Mouse (Mus musculus): ENCODE results near the gene Clec2d. TPM values are rescaled to one million over a fixed set of nuclear protein-coding genes. Genes with fewer than 3 reads are reported as not detected.
A peak's percentile ranks its signal among the peaks of the same experiment; 100 is the strongest.
"Not testable (repeated sequence)": the region's sequence is repeated elsewhere in the genome, so short reads cannot be mapped to it uniquely, and the experiment has no call there.

The Clec2d gene
- 10 to 100 TPM; 45.3 to 49.5 TPM for total RNA-seq (2021)
- long read RNA-seq, experiment 1, result 0 reads
- long read RNA-seq, experiment 2, result 0 reads

DNA sequence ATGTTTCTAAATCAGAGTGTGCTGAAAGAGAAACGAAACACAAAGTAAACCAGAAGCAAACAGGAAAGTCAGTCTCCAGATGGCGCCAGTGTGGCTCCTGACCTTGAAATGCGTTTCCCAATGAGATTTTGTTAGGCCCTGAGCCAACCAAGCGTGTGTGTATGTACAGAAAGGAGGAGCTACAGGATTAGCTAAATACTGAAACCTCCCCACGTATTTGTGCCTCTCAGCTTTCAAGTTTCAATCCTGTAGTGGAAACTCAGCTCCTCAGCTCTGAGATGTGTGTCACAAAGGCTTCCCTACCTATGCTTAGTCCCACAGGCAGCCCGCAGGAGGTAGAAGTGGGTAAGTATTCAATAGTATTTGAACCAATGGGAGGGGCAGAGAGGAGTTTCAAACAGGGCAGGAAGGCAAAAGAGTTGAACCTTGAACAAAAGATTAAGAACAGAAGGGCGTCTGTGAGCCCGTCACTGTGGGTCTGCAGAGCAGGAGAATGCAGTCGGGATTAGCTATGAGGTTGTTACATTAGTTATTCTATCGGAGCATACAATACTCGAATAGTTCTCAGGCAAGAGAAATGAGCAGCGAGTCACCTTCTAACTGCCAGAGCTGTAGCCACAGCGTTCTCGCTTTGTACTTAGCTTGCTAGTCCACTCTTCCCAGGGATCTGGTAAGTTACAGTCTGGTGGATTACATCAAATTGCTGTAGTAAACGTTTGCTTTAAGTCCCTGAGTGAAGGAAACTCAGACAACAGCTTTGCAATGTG, at the start of gene Clec2d:
Gene Clec2d (plus strand): TSS at position 213 of the 767 bp plus-strand sequence.
- peak; percentile 68 for DNase-seq

DNA sequence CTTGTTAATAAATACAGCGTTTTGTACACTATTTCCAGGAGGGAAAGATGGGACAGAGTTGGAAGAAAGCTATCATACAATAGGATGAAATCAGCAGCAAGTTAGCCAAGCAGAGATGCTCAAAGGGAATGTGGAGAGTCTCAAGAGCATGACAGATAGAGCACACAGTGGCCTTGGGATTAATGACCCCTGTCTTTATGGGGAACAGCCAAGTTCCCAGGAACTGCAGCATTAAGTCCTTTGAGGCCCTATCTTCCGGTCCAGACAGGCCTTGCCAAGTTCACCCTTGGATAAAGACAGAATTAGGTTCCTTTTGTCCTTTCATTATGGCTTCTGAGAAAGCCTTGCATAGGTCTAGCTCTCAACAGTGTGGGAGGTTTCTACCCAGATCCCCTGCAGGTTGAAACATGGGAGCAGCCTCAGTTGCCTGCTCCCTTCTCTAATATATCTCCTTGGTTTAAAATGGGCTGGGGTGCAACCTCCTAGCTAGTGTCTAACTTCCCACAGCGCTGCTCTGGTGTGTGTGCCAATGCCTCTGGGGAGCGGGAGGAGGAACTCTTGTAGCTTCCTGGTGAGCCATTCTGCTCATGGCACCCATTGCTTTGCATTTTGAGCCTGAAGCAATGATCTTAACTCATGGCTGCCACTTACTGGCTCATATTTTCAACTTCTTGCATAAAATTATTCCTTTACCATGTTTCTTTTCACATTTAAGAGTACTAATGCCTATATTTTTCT, 47.6 kb upstream of the Clec2d start:
- DNase-seq, result no peak

DNA sequence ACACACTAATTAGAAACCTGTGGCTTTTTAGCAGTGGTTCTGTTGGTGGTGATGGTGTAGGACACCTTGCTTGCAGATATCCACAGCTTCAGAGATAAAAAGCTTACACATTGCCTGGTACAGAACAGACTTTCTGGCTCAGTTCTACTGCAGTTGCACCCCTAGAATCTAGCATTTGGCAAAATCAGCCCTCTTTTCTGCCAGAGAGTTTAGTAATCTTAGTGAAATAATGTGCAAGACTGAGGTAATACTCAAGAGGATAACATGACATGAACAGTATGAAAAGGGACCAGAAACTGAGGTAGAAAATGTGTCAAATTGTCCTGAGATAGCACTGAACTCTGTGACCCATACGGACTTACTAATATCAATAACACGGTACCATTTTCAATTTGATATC, 33.6 kb upstream of the Clec2d start:
- no peak for DNase-seq

DNA sequence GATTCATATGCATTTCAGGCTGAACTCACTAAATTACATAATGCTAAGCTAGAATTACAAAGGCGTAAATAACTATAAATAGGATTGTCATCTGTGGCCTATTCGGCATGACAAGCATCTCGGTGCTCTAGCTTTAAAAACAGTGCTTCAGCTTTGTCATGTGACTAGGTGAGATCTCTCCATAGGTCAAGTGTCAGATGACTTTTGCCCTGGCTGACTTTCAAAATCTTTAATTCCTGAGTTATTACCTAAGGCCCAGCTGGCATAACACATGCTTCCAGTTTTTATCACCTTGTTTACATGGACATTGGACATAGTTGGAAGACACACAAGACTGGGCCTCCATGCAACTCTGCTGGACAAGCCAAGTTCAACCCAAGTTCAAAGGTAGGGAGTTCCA, 20.3 kb upstream of the Clec2d start:
- no peak for DNase-seq

DNA sequence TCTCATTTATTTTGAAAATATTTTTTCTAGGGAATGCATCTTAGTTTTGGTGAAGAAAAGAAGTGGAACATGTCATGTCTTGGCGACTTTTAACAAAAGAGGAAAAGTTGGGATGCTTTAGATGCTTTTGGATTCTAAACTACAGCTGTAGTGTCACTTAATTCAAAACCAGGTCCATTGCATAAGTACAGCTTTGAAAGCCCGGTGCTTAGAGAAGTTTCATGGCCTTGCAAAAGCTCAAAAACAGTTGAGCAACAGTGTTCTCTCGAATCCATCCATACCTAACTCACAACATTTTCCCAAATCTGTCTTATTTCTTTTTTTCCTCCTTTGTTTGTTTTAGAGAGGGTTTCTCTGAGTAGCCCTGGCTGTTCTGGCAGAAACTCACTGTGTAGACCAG, 19.3 kb upstream of the Clec2d start:
- no peak for DNase-seq

DNA sequence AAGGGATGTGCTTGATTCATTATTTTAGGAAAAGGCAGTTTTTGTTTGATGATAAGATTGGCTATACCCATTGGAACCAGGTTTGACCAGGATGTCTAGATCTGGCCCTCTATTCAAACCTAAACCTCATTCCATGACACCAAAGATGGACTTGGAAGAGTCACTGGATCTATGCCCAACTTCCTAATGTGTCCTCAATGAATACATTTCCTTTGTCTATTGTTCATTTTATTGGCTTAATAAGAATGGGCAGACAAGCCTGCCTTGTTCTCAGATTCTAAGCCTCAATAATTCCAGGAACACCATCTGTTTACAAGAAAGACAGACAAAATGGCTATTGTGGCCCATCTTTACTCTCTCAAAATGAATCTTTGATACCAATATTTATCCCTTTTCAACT, 18.5 kb upstream of the Clec2d start:
- DNase-seq, result no peak

DNA sequence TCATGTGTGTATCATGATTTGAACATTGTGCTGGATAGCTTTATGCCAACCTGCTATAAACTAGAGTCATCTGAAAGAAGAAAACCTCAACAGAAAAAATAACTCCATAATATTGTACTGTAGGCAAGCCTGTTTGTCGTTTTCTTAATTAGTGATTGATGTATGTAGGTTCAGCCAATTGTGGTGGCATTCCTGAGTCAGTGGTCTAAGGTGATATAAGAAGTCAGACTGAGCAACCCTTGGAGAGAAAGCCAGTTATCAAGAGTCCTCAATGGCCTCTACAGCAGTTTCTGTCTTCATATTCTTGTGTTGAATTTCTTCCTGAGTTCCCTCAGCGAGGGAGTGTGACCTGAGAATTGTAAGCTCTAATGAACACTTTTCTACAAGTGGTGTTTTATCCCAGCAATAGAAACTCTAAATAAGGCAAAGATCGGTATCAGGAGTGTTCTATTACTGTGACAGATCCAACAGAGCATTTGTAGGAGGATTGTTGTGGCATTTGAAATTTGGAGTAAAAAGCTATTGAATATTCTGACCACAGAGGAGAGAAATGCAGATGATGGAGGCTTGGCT, 17.7 kb upstream of the Clec2d start:
- no peak for DNase-seq

DNA sequence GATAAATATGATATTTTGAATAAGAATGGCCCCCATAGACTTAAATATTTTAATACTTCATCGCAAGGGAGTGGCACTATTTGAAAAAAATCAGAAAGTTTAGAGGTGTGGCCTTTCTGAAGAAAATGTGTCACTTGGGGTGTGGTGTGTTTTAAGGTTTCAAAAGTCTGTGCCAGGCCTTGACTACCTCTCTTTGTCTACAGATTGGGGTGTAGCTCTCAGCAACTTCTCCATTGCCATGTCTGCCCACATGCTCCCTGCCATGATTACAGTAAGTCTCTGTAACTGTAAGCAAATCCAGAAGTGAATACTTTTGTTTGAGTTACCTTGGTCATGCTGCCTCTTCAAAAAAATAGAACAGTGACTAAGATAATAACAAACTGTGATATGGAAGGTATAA, 16.8 kb upstream of the Clec2d start:
- no peak for DNase-seq

DNA sequence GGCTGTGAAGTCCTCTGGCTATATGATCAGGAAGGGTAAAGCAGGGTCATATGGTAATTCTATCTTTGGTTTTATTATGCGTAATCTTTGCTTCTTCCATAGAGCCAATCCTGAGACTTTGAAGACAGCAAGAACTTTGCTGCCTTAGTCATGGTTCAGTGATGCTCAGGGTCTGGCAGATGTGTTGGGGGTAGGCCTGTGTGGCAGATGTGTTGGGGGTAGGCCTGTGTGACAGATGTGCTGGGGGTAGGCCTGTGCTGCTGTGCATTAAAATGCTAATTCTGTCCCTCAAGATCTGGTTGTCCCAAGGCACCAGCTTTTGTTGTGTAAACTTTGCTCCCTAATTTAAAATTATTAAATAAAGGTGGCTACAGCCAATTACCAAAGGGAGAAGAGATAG, 9.5 kb upstream of the Clec2d start:
- no peak for DNase-seq

DNA sequence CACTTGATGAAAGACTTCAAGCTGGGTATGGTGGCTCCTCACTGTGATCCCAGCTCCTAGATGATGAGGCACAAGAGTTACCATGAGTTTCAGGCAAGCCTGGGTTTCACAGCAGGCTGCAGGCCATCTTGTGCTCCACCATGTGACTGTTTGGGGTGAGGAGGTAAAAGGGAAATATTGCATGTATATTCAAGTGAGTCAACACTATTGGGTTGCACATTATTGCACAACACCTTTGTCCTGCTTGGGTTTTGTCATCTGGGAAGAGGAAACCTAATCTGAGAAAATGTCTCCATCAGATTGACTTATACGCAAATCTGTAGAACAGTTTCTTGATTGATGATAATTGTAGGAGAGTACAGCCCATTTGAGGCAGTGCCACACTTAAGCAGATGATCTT, 8.7 kb upstream of the Clec2d start:
- DNase-seq, result no peak

DNA sequence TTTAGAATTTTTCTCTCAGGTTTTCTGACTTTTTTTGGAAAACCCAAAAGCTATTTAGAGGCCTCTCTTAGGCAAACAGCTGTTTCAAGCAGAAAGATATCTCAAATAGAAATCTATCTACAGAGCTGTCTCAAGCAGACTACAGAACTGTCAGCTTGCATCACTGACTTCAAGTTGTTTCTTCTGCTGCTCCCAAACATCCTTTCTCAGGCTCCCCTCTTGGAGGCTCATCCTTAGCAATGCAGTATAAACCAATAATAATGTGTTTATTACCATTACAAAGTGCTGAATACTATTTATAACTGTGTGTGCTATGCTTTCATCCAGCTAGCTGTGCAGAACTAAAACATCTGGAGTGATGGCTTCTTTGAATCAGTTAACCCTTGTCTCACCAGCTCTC, 5.6 kb upstream of the Clec2d start:
- DNase-seq, result no peak

DNA sequence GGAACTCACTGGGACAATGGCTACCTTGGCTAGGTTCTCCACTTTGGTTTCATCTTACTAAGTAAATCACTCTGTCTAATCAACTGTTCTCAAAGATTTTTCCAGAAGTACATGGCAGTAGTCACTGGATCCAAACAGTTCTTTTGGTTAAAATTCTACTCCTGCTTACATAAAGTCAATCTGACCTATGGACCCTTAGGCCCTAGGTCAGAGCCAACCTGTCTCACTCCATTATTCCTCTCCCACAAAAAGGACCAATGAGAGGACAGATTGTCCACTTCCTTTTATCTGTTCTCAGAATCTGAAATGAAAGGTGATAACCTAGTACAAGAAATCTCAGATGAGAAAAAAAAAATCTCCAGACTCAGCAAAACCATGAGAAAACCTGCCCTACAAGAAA, 4.8 kb upstream of the Clec2d start:
- DNase-seq, result no peak

DNA sequence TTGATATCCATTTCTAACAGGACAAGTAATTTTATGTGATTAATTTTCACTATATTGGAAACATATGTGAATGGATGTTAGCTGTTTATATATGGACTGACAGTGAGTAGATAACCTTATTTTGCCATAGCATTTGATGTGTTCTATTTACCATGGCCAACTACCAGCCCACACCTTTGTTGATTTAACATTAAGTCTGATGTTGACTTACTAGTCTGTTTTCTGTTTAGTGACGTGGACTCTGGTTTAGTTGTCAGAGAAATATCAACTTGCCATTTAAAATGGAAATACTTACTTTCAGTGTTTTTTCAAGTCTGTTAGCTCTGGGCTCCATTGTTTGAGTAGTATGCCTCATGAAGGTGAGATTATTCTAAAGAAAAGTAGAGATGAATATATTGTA, 3.8 kb upstream of the Clec2d start:
- no peak for DNase-seq

DNA sequence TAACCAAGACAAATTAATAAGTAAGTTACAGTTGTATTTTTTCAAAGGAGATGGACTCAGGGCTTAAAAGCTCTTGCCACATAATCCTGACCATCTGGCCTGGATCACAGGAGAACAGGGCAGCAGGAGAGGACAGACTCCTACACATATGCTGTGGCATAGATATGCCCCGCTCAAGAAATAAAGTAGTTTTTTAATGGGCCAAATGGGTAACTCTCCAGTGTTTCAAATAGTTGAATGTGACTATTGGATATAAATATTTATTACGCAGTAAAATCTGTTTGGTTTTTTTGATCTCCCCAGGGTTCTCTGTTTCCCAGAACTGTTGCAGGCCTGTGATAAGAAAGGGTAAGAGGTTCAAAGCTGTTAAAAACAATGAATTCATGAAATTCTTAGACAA, 1.1 kb upstream of the Clec2d start:
- DNase-seq, result no peak

DNA sequence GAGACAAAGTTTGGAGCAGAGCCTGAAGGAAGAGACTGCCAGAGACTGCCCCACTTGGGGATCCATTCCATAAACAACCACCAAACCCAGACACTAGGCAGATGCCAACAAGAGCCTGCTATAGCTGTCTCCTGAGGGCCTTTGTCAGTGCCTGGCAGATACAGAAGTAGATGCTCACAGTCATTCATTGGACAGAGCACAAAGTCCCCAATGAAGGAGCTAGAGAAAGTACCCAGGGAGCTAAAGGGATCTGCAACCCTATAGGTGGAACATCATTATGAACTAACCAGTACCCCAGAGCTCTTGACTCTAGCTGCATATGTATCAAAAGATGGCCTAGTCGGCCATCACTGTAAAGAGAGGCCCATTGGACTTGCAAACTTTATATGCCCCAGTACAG, 584 bp upstream of the Clec2d start:
- peak; percentile 5 for DNase-seq

DNA sequence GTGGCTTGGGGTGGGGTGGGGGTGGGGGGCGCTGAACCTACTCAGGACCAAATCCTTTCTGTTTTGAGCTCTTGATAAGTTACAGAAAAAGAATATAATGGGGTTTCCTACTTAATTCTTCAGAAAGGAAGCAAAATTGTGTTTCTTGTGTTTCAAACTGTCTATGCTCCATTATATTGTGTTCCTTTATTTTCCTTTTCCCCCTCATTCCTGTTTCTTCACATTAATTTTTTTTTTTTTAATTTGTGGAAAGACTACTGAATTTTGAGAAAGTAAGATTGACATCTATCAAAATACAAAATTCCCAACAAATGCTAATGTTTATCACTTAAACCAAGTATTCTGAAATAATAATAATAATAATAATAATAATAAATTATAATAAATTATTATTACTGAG, 834 bp downstream of the Clec2d start:
- no peak for DNase-seq

DNA sequence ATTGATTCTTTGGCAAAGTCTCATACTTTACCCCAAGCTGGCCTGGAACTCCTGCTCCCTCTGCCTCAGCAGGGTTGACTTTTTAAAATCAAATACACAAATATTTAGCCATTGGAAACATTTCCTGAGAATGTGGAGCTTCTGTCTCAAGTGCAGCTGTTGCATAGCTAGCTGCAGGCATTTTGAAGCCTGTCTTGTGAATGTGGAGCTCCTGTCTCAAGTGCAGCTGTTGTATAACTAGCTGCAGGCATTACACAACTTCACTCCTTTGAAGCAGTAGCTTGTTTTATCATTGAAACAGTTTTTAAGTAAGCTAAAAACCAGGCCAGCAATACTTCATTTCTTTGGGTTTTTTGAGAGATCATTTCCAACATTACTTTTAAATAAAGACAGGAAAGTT, 1.3 kb downstream of the Clec2d start:
- peak; percentile 12 for DNase-seq

DNA sequence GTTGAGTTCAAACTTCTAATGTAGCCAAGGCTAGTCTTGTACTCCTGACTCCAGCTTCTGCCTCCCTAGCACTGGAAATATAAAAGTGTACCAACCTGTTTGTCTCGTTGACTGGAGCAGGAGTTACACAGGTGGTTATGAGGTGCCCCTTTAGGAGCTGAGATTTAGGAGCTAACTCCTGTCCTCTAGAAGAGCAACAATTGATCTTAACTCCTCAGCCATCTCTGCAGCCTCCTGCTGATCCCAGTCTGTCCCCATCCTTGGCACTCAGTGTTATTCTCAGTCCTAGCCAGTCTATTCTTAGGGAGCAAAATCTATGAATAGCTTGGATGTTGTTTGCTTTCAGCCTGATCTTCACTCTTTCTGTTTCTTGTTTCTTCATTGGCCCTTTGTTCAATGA, 2.1 kb downstream of the Clec2d start:
- DNase-seq, result no peak

DNA sequence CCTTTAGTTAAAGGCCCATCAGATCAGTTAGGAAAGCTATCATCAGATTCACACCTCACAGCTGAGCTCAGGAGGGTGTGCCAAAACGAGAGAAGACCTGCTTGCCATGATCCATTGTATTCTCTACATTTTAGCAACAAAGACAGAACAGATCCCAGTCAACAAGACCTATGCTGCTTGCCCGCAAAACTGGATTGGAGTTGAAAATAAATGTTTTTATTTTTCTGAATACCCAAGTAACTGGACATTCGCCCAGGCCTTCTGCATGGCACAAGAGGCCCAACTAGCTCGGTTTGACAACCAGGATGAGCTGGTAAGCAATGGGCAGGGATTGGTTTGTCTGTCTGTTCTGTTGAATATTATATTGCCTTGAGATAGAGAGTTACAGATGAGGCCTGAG, 3.6 kb downstream of the Clec2d start:
- not testable (repeated sequence) for DNase-seq

DNA sequence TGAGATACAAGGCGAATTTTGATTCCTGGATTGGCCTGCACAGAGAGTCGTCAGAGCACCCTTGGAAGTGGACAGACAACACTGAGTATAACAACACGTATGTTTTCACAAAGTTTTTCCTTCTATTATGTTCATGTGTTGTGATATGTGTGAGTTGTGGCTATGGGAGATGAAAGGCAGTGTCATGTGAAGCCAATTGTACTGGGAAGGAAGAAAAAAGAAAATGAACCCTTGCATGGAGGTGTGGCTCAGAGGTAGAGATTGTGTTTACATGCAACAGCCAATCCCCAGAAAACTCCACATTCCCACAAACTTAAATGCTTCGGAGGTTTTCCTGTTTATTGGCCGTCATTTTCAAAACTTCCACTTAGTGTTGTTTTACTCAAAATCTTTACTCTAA, 4.4 kb downstream of the Clec2d start:
- DNase-seq, result no peak

DNA sequence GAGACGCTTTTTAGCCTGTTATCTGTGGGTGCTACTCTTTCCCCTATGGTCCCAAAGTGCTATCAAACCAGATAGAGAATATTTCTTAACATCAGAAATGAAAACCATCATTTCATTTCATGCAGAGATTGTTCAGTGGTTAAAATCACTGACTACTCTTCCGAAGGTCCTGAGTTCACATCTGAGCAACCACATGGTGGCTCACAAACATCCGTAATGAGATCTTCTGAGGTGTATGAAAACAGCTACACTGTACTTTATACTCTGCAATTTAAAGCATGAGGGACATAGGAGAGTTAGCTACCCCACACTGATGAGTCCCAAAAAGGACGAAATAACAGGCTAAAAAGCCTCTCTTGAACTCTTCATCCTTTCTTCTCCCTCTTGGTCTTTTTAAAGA, 5.6 kb downstream of the Clec2d start:
- no peak for DNase-seq

DNA sequence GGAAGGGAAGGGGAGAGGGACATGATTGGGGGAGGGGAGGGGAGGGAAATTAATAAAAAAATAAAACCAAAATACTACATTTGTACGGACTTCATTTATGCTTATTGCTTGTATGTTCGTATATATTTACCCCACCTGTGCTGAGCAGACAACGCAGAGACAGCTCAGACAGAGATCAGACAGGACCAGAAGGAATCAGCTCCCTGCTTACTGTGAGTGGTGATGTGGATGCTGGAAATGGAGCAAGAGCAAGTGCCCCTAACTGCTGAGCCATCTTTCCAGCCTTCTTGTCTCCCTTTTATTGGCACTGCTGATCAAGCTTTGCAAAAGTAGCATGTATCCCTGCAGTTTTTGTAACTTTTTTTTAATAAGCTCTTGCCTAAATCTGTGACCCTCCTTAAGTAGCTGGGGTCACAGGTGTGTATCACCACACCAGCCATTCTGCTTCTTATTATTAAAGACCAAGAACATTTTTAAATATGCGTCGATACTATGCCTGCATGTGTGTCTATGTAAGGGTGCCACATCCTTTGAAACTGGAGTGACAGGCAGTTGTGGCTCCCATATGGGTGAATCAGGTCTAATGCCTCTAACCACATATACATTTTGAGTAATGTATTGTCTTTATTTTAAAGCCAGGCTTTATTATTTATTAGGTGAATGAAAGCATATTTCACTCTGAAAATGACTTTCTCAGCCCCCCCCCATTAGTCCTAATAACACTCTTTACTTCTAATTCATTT, 6.2 kb downstream of the Clec2d start:
- DNase-seq, result no peak

DNA sequence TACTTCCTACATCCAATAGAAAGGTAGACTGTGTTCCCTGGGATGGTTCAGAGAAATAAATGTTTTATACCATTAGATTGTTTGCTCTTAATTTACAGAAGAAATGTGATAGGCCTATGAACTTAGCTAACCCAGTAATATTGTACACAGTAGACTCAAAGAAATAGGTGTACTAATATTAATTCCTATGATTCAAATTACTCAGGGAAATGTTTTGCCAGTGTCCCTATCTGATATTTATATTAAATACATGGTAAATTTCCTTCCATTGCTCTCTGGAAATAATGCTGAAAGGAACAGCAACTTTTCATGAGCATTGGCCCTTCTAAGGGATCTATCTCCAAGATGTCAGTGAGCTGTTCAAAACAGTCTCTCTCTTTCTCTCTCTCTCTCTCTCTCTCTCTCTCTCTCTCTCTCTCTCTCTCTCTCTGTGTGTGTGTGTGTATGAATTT, 6.8 kb downstream of the Clec2d start:
- DNase-seq, result no peak

All from gastrocnemius, postnatal 10 days (tissue).